Mouse (Mus musculus) kidney, embryonic 14.5 days (tissue): ENCODE results near the gene She. TPM values are rescaled to one million over a fixed set of nuclear protein-coding genes. Genes with fewer than 3 reads are reported as not detected.

Experiments
- ATAC-seq: fragments of 200-750 bp; cut with Nextera tagmentation; 2 replicates; pipeline ENCODE4 v1.8.0; 2017; ENCODE audit warnings: moderate number of reproducible peaks, mild to moderate bottlenecking, moderate TSS enrichment, moderate library complexity; ENCODE audit not compliant: low FRiP score, low TSS enrichment
- H3K27ac ChIP-seq: fragments of 300-500 bp; sonication (generic); 2 replicates; pipeline ENCODE4 v1.5.1; 2014; ENCODE audit warnings: low read depth, mild to moderate bottlenecking, low read length, moderate library complexity, mixed read lengths
- H3K27me3 ChIP-seq: fragments of 300-500 bp; sonication (generic); 2 replicates; pipeline ENCODE4 v1.6.1; 2014; ENCODE audit warnings: mild to moderate bottlenecking, low read length; ENCODE audit not compliant: control insufficient read depth, insufficient read depth
- H3K36me3 ChIP-seq: fragments of 300-500 bp; sonication (generic); 2 replicates; pipeline ENCODE4 v1.6.1; 2014; ENCODE audit warnings: low read length, mixed read lengths; ENCODE audit not compliant: control insufficient read depth, insufficient read depth
- H3K4me1 ChIP-seq: fragments of 300-500 bp; sonication (generic); 2 replicates; pipeline ENCODE4 v1.6.1; 2014; ENCODE audit warnings: low read length, mixed read lengths; ENCODE audit not compliant: control insufficient read depth, insufficient read depth
- H3K4me2 ChIP-seq: fragments of 300-500 bp; sonication (generic); replicated peaks from 2 replicates; pipeline ENCODE4 v1.6.1; 2014; ENCODE audit warnings: low read depth, mild to moderate bottlenecking, low read length
- H3K4me3 ChIP-seq: fragments of 300-500 bp; sonication (generic); 2 replicates; pipeline ENCODE4 v1.5.1; 2014; ENCODE audit warnings: mild to moderate bottlenecking, low read length
- H3K9ac ChIP-seq: fragments of 300-500 bp; sonication (generic); 2 replicates; pipeline ENCODE4 v1.6.1; 2014; ENCODE audit warnings: low read depth, mild to moderate bottlenecking, low read length, moderate library complexity
- H3K9me3 ChIP-seq: fragments of 300-500 bp; sonication (generic); 2 replicates; pipeline ENCODE4 v1.6.1; 2016; ENCODE audit warnings: low read length; ENCODE audit not compliant: control insufficient read depth
- WGBS: fragments of 180-500 bp; shearing (Covaris S2); extraction: QIAGEN DNeasy Blood & Tissue Kit; methylation state at CpG from one replicate; pipeline ENCODE4 v1.1.7; 2014; 5-methylcytosine and 5-hydroxymethylcytosine counted together
- polyA plus RNA-seq: library from polyadenylated mRNA; unstranded; fragments of >200 nt; fragmentation: Nextera tagmentation; extraction: Ambion mirVana; gene quantifications from 2 replicates; pipeline ENCODE4 v1.2.1, GENCODE M21; 2014

Gene She
- polyA plus RNA-seq, 1 experiment from 2014 or later, result 8.2 TPM

GRCm38 (mm10) chr3:89892517-89893106 is 61.4 kb downstream of the She start:
- no peak overlapping the region for H3K9ac ChIP-seq
- no peak for ATAC-seq
- no peaks in the 10 kb centered on the region for H3K27me3 ChIP-seq
- no peaks in the 10 kb centered on the region for H3K9me3 ChIP-seq
- WGBS, result 92% methylated on average over 5 of the region's 5 CpGs
- H3K4me1 ChIP-seq, result peaks cover 2% of the 10 kb centered on the region; the same call in 1 of the 2 replicates
- no peak overlapping the region for H3K4me2 ChIP-seq
- H3K36me3 ChIP-seq, result no peaks in the 10 kb centered on the region
- H3K4me3 ChIP-seq, result no peak overlapping the region
- H3K27ac ChIP-seq, result no peak overlapping the region

GRCm38 (mm10) chr3:89896571-89896970 is 65.4 kb downstream of the She start:
- no peak for ATAC-seq
- Histone ChIP-seq H3K27me3 (no peaks in the 10 kb centered on the region), H3K9ac (no peak overlapping the region), H3K27ac (no peak overlapping the region), H3K9me3 (no peaks in the 10 kb centered on the region), H3K4me1 (peaks cover 6% of the 10 kb centered on the region; the same call in 1 of the 2 replicates), H3K4me2 (no peak overlapping the region), H3K4me3 (no peak overlapping the region), H3K36me3 (no peaks in the 10 kb centered on the region)
- 19% methylated on average over 5 of the region's 5 CpGs for WGBS

GRCm38 (mm10) chr3:89897204-89897796 is 66.1 kb downstream of the She start:
- Histone ChIP-seq H3K27me3 (no peaks in the 10 kb centered on the region), H3K4me2 (no peak overlapping the region), H3K4me3 (no peak overlapping the region), H3K27ac (no peak overlapping the region), H3K4me1 (peaks cover 6% of the 10 kb centered on the region; the same call in 1 of the 2 replicates), H3K9me3 (no peaks in the 10 kb centered on the region), H3K36me3 (no peaks in the 10 kb centered on the region), H3K9ac (no peak overlapping the region)
- ATAC-seq, result no peak
- WGBS, result 73% methylated on average over 8 of the region's 8 CpGs

GRCm38 (mm10) chr3:89898011-89898410 is 66.8 kb downstream of the She start:
- Histone ChIP-seq H3K36me3 (no peaks in the 10 kb centered on the region), H3K4me1 (peaks cover 6% of the 10 kb centered on the region; the same call in 1 of the 2 replicates), H3K4me2 (no peak overlapping the region), H3K9ac (no peak overlapping the region), H3K27ac (no peak overlapping the region), H3K4me3 (no peak overlapping the region), H3K9me3 (no peaks in the 10 kb centered on the region), H3K27me3 (no peaks in the 10 kb centered on the region)
- 82% methylated on average over 10 of the region's 10 CpGs for WGBS
- no peak for ATAC-seq

GRCm38 (mm10) chr3:89898870-89899510 is 67.8 kb downstream of the She start:
- Histone ChIP-seq H3K27me3 (no peaks in the 10 kb centered on the region), H3K27ac (peak overlapping the region; percentile 55; the same call in 1 of the 2 replicates), H3K9ac (no peak overlapping the region), H3K36me3 (no peaks in the 10 kb centered on the region), H3K4me1 (peaks cover 6% of the 10 kb centered on the region; the same call in 1 of the 2 replicates), H3K9me3 (no peaks in the 10 kb centered on the region), H3K4me3 (no peak overlapping the region), H3K4me2 (no peak overlapping the region)
- no peak for ATAC-seq
- 53% methylated on average over 5 of the region's 5 CpGs for WGBS

GRCm38 (mm10) chr3:89899511-89899908 is 68.3 kb downstream of the She start:
- Histone ChIP-seq H3K4me3 (no peak overlapping the region), H3K4me1 (peaks cover 6% of the 10 kb centered on the region; the same call in 1 of the 2 replicates), H3K9me3 (no peaks in the 10 kb centered on the region), H3K27me3 (no peaks in the 10 kb centered on the region), H3K9ac (no peak overlapping the region), H3K4me2 (no peak overlapping the region), H3K36me3 (no peaks in the 10 kb centered on the region), H3K27ac (0 out of 2 replicates have a peak overlapping the region, but pooled peaks have one; percentile 15)
- 65% methylated on average over 8 of the region's 8 CpGs for WGBS
- no peak for ATAC-seq

GRCm38 (mm10) chr3:89907846-89908245 is 76.7 kb downstream of the She start:
- no peak overlapping the region for H3K27ac ChIP-seq
- H3K4me2 ChIP-seq, result no peak overlapping the region
- H3K36me3 ChIP-seq, result no peaks in the 10 kb centered on the region
- no peak overlapping the region for H3K4me3 ChIP-seq
- peaks cover 5% of the 10 kb centered on the region for H3K27me3 ChIP-seq
- no peak for ATAC-seq
- H3K9me3 ChIP-seq, result no peaks in the 10 kb centered on the region
- WGBS, result 74% methylated on average over 3 of the region's 3 CpGs
- no peak overlapping the region for H3K9ac ChIP-seq
- no peaks in the 10 kb centered on the region for H3K4me1 ChIP-seq
